ENCODE assay signal across 9 mouse cellular contexts in genomic region chr2:25179566-25180217, GRCm38 (mm10). TPM values are rescaled to one million over a fixed set of nuclear protein-coding genes. Genes with fewer than 3 reads are reported as not detected.
A peak's percentile ranks its signal among the peaks of the same experiment; 100 is the strongest.
DNase-seq lines count a peak whose midpoint lies in the region; ATAC-seq and TF ChIP-seq lines count a peak whose summit lies in the region.
"Had no signal": no experiment of that assay in that cellular context is flagged by ENCODE, and none has a peak within 500 bp of the region (broad histone marks: within the 10 kb centered on the region; RNA-seq: fewer than 3 reads in every experiment).

No protein-coding gene starts in this region.

- peaks cover 65% of the 10 kb centered on the region for H3K27me3 ChIP-seq in heart, embryonic 11.5 days (ENCODE audit: control insufficient read depth, insufficient read depth, low read length)
- H3K27me3 ChIP-seq in ES-Bruce4 (ENCODE audit: control insufficient read depth, insufficient read depth, low read length, poor library complexity, severe bottlenecking): no peaks in the 10 kb centered on the region
- H3K27me3 ChIP-seq in heart, embryonic 16.5 days (ENCODE audit: control insufficient read depth, insufficient read depth, low read length): no peaks in the 10 kb centered on the region
- peaks cover 43% of the 10 kb centered on the region for H3K27me3 ChIP-seq in liver, postnatal 0 days (ENCODE audit: insufficient read depth, low read length)

- H3K36me3 ChIP-seq in heart, embryonic 11.5 days (ENCODE audit: control insufficient read depth, insufficient read depth, low read length): no peaks in the 10 kb centered on the region
- no peaks in the 10 kb centered on the region for H3K36me3 ChIP-seq in ES-Bruce4 (ENCODE audit: control insufficient read depth, insufficient read depth, low read length, poor library complexity, severe bottlenecking)
- H3K36me3 ChIP-seq in heart, embryonic 16.5 days (ENCODE audit: control insufficient read depth, insufficient read depth): no peaks in the 10 kb centered on the region
- H3K36me3 ChIP-seq in liver, postnatal 0 days (replicated peaks; ENCODE audit: insufficient read depth, low read length): no peaks in the 10 kb centered on the region

- no peak for TF ChIP-seq EP300 in ES-Bruce4 (IDR thresholded peaks at IDR 0.05; ENCODE audit: insufficient read depth, low read depth, low read length)
- TF ChIP-seq EP300 in liver, postnatal 0 days (IDR thresholded peaks at IDR 0.05; ENCODE audit: low read depth): no peak

- no peak for ATAC-seq in heart, embryonic 11.5 days (replicated peaks; ENCODE audit: insufficient number of reproducible peaks, low FRiP score, low TSS enrichment)
- no peak for ATAC-seq in heart, embryonic 16.5 days (replicated peaks; ENCODE audit: extremely low read depth, insufficient read depth, low FRiP score)
- ATAC-seq in liver, postnatal 0 days: no peak

- no peak for DNase-seq in heart, adult 8-10 months (ENCODE audit: low spot score)
- DNase-seq in liver, postnatal 0 days: peak; percentile 12
- no peak for DNase-seq in cerebellum, postnatal 10 days
- DNase-seq in frontal cortex, postnatal 14 days (ENCODE audit: low spot score in 2 of 2): no peak
- DNase-seq in layer of hippocampus, adult 9-10 months (ENCODE audit: low spot score): no peak

- H3K4me1 ChIP-seq in heart, embryonic 11.5 days (ENCODE audit: control insufficient read depth, insufficient read depth, low read length): peaks cover 27% of the 10 kb centered on the region
- H3K4me1 ChIP-seq in ES-Bruce4 (ENCODE audit: control insufficient read depth, insufficient read depth, low read length): peaks cover 2% of the 10 kb centered on the region
- H3K4me1 ChIP-seq in heart, embryonic 16.5 days (ENCODE audit: control insufficient read depth, insufficient read depth, low read length): peaks cover 39% of the 10 kb centered on the region
- peaks cover 38% of the 10 kb centered on the region for H3K4me1 ChIP-seq in liver, postnatal 0 days (ENCODE audit: insufficient read depth)

- H3K4me2 ChIP-seq in heart, embryonic 11.5 days: peak overlapping the region; percentile 84
- H3K4me2 ChIP-seq in heart, embryonic 16.5 days (ENCODE audit: low read depth, low read length): peak overlapping the region; percentile 94
- H3K4me2 ChIP-seq in liver, postnatal 0 days (ENCODE audit: low read depth, low read length): peak overlapping the region; percentile 98

- H3K27ac ChIP-seq in heart, embryonic 11.5 days (ENCODE audit: low read depth, low read length): no peak overlapping the region
- H3K27ac ChIP-seq in ES-Bruce4 (ENCODE audit: insufficient read depth, low read length): no peak overlapping the region
- H3K27ac ChIP-seq in heart, embryonic 16.5 days (ENCODE audit: low read length): peak overlapping the region; percentile 93
- H3K27ac ChIP-seq in liver, postnatal 0 days (ENCODE audit: low read depth): no peak overlapping the region

- TF ChIP-seq CTCF in ES-Bruce4 (IDR thresholded peaks at IDR 0.05; ENCODE audit: low read depth, low read length): no peak
- no peak for TF ChIP-seq CTCF in liver, postnatal 0 days (IDR thresholded peaks at IDR 0.05; ENCODE audit: low read depth)

- WGBS in heart, embryonic 11.5 days (ENCODE audit: insufficient replicate concordance): 53% methylated on average over 15 of the region's 15 CpGs
- WGBS in heart, embryonic 16.5 days: 60% methylated on average over 15 of the region's 15 CpGs
- 62% methylated on average over 15 of the region's 15 CpGs for WGBS in liver, postnatal 0 days (ENCODE audit: insufficient replicate concordance)

- no peak overlapping the region for H3K4me3 ChIP-seq in heart, embryonic 11.5 days (ENCODE audit: low read depth, low read length)
- H3K4me3 ChIP-seq in ES-Bruce4 (ENCODE audit: low read depth, low read length): peak overlapping the region; percentile 44; the same call in 1 of the 2 replicates
- H3K4me3 ChIP-seq in heart, embryonic 16.5 days (ENCODE audit: low read length): peak overlapping the region; percentile 79
- no peak overlapping the region for H3K4me3 ChIP-seq in liver, postnatal 0 days (ENCODE audit: low read depth, low read length)

- no peak overlapping the region for H3K9ac ChIP-seq in heart, embryonic 11.5 days (ENCODE audit: low read depth, low read length)
- no peak overlapping the region for H3K9ac ChIP-seq in ES-Bruce4 (ENCODE audit: low read depth, poor library complexity, severe bottlenecking)
- peak overlapping the region; percentile 69 for H3K9ac ChIP-seq in heart, embryonic 16.5 days (ENCODE audit: low read length)
- peak overlapping the region; percentile 65; the same call in 1 of the 2 replicates for H3K9ac ChIP-seq in liver, postnatal 0 days (replicated peaks)

- no peaks in the 10 kb centered on the region for H3K9me3 ChIP-seq in heart, embryonic 11.5 days (replicated peaks; ENCODE audit: control insufficient read depth, low read length)
- no peaks in the 10 kb centered on the region for H3K9me3 ChIP-seq in ES-Bruce4 (replicated peaks; ENCODE audit: control insufficient read depth, insufficient read depth, low read length, poor library complexity, severe bottlenecking)
- H3K9me3 ChIP-seq in heart, embryonic 16.5 days (replicated peaks; ENCODE audit: control insufficient read depth, low read length): no peaks in the 10 kb centered on the region
- H3K9me3 ChIP-seq in liver, postnatal 0 days (ENCODE audit: low read length): no peaks in the 10 kb centered on the region

- no peak for TF ChIP-seq POLR2A in ES-Bruce4 (IDR thresholded peaks at IDR 0.05; ENCODE audit: insufficient read depth, low read length)

RNA-seq across cellular contexts. Expression of gene Nrarp, which starts 0.9 kb away (rescaled TPM):
- polyA plus RNA-seq in heart, embryonic 11.5 days (2014; fragmentation: Nextera tagmentation; extraction: Ambion mirVana): 4.5 and 4.8 TPM in 2 replicates
- total RNA-seq in heart, adult 8-10 months (2022): 1 to 10 TPM; 5.0 to 9.4 (median 9.2) TPM
- polyA plus RNA-seq in ES-Bruce4 (2011; ENCODE audit: insufficient read depth, insufficient read length, low read depth, missing spikeins): 9.8 and 10.2 TPM in 2 replicates
- polyA plus RNA-seq in heart, embryonic 16.5 days (2015; fragmentation: Nextera tagmentation; extraction: Ambion mirVana): 16.2 and 18.1 TPM in 2 replicates
- polyA plus RNA-seq in liver, postnatal 0 days (2015; fragmentation: Nextera tagmentation; extraction: Ambion mirVana): 1.3 and 1.7 TPM in 2 replicates

RNA-seq across cellular contexts. Expression of gene Tor4a, which starts 17.0 kb away (rescaled TPM):
- polyA plus RNA-seq in heart, embryonic 11.5 days (2014; fragmentation: Nextera tagmentation; extraction: Ambion mirVana): 5.9 and 8.3 TPM in 2 replicates
- total RNA-seq in heart, adult 8-10 months (2022): 1 to 10 TPM; 3.9 to 5.0 (median 4.7) TPM
- 4.5 and 6.9 TPM in 2 replicates for polyA plus RNA-seq in ES-Bruce4 (2011; ENCODE audit: insufficient read depth, insufficient read length, low read depth, missing spikeins)
- polyA plus RNA-seq in heart, embryonic 16.5 days (2015; fragmentation: Nextera tagmentation; extraction: Ambion mirVana): 8.5 and 10.0 TPM in 2 replicates
- polyA plus RNA-seq in liver, postnatal 0 days (2015; fragmentation: Nextera tagmentation; extraction: Ambion mirVana): 5.4 and 6.0 TPM in 2 replicates

RNA-seq across cellular contexts. Expression of gene Nelfb, which starts 31.6 kb away (rescaled TPM):
- 62.9 and 69.0 TPM in 2 replicates for polyA plus RNA-seq in heart, embryonic 11.5 days (2014; fragmentation: Nextera tagmentation; extraction: Ambion mirVana)
- 10 to 100 TPM; 38.5 to 49.3 (median 39.5) TPM for total RNA-seq in heart, adult 8-10 months (2022)
- polyA plus RNA-seq in ES-Bruce4 (2011; ENCODE audit: insufficient read depth, insufficient read length, low read depth, missing spikeins): 36.1 and 41.0 TPM in 2 replicates
- polyA plus RNA-seq in heart, embryonic 16.5 days (2015; fragmentation: Nextera tagmentation; extraction: Ambion mirVana): 79.1 and 81.9 TPM in 2 replicates
- 19.3 and 22.3 TPM in 2 replicates for polyA plus RNA-seq in liver, postnatal 0 days (2015; fragmentation: Nextera tagmentation; extraction: Ambion mirVana)

RNA-seq across cellular contexts. Expression of gene Stpg3, which starts 34.7 kb away (rescaled TPM):
- polyA plus RNA-seq in heart, embryonic 11.5 days (2014; fragmentation: Nextera tagmentation; extraction: Ambion mirVana): not detected in 2 replicates
- not detected for total RNA-seq in heart, adult 8-10 months (2022)
- polyA plus RNA-seq in ES-Bruce4 (2011; ENCODE audit: insufficient read depth, insufficient read length, low read depth, missing spikeins): not detected in 2 replicates
- polyA plus RNA-seq in heart, embryonic 16.5 days (2015; fragmentation: Nextera tagmentation; extraction: Ambion mirVana): not detected in 2 replicates
- polyA plus RNA-seq in liver, postnatal 0 days (2015; fragmentation: Nextera tagmentation; extraction: Ambion mirVana): not detected in 2 replicates
- total RNA-seq: liver, adult 2 months had no signal
- polyA plus RNA-seq: liver, adult 2 months had no signal

RNA-seq across cellular contexts. Expression of gene Fam166a, which starts 38.9 kb away (rescaled TPM):
- polyA plus RNA-seq in heart, embryonic 11.5 days (2014; fragmentation: Nextera tagmentation; extraction: Ambion mirVana): 0.44 TPM in 1 of 2 replicates, not detected in the other
- total RNA-seq in heart, adult 8-10 months (2022): not detected
- 1.8 TPM in 1 of 2 replicates, not detected in the other for polyA plus RNA-seq in ES-Bruce4 (2011; ENCODE audit: insufficient read depth, insufficient read length, low read depth, missing spikeins)
- 1.1 TPM in 1 of 2 replicates, not detected in the other for polyA plus RNA-seq in heart, embryonic 16.5 days (2015; fragmentation: Nextera tagmentation; extraction: Ambion mirVana)
- polyA plus RNA-seq in liver, postnatal 0 days (2015; fragmentation: Nextera tagmentation; extraction: Ambion mirVana): not detected in 2 replicates
- total RNA-seq: liver, adult 2 months had no signal

Comparison
In these comparisons a context has a peak if more than half of its experiments do, and no peak if none do; other contexts are left out.
1. H3K4me3 ChIP-seq: peak in ES-Bruce4 (single experiment) and heart, embryonic 16.5 days (single experiment); none in heart, embryonic 11.5 days (single experiment) and liver, postnatal 0 days (single experiment).
2. H3K9ac ChIP-seq: peak in heart, embryonic 16.5 days (single experiment) and liver, postnatal 0 days (single experiment); none in heart, embryonic 11.5 days (single experiment) and ES-Bruce4 (single experiment).
3. Peak in every context shown above with its lines, with median percentiles within 50 percentile points of each other: H3K4me2 ChIP-seq.